Mouse (Mus musculus) neutrophil, adult 5-6 weeks (primary cell): ENCODE measurements around the gene Rpl34. TPM values are rescaled to one million over a fixed set of nuclear protein-coding genes. Genes with fewer than 3 reads are reported as not detected.

Experiments
- ATAC-seq: fragments of 151-379, 151-347 bp; 2 replicates; pipeline ENCODE4 v1.8.0; 2017; ENCODE audit warnings: mild to moderate bottlenecking, moderate TSS enrichment; ENCODE audit not compliant: insufficient number of reproducible peaks, poor library complexity, low FRiP score, severe bottlenecking; ENCODE audit errors: extremely low read depth
- total RNA-seq: library from RNA; stranded (forward); fragments of 200-1000 nt; gene quantifications from 2 replicates; pipeline ENCODE4 v1.2.3, GENCODE M21; 2017

The Rpl34 gene
- 1,485 and 1,678 TPM in 2 replicates for total RNA-seq

- ATAC-seq = peak; percentile 98
Observed at GRCm38 (mm10) chr3:130730189-130730653, at the start of gene Rpl34. Gene Rpl34 (minus strand): TSS chr3:130730398.

DNA sequence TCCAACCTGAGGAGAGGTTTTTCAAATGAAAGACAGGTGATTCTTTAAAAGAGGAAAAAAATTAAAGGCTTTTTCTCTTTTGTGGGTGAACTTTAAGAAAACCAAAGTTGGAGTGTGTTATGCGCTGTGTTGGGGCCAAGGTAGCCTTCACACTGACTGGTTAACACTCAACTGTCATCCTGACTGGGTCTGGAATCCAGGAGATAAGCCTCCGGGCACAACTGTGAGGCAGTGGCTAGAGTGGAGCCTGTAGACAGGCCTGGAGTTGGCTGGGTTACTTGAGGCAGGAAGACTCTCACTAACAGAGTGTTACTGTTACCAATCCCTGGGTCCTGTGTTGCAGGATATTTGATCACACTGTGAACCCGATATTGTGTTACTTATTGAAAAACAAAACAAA, 38.0 kb upstream of the Rpl34 start:
- no peak for ATAC-seq

DNA sequence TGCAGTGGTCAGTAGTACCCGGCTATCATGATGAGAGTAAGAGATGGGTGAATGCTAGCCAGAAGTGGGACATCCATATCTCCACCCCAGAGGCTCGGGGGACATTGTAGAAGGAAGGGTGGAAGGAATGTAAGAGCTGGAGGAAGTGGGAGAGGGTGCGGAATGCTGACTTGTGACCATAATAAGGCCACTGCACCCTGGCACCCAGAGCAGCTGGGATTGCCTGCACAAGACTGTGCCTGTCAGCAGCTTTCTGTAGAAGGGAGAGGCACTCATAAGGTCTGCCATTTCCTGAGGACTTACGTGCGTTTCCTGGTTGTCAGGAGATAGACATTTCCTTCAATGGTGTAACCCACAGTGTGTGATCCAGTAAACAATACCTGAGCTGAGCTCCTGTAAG, 33.9 kb upstream of the Rpl34 start:
- no peak for ATAC-seq

GRCm38 (mm10) chr3:130760711-130761435, 30.7 kb upstream of the Rpl34 start:
- peak; percentile 60; the same call in 1 of the 2 replicates for ATAC-seq

GRCm38 (mm10) chr3:130758157-130758841, 28.1 kb upstream of the Rpl34 start:
- ATAC-seq = no peak

GRCm38 (mm10) chr3:130757117-130757852, 27.1 kb upstream of the Rpl34 start:
- no peak for ATAC-seq

- ATAC-seq = no peak
Observed at GRCm38 (mm10) chr3:130749206-130749605, 19.0 kb upstream of the Rpl34 start.

DNA sequence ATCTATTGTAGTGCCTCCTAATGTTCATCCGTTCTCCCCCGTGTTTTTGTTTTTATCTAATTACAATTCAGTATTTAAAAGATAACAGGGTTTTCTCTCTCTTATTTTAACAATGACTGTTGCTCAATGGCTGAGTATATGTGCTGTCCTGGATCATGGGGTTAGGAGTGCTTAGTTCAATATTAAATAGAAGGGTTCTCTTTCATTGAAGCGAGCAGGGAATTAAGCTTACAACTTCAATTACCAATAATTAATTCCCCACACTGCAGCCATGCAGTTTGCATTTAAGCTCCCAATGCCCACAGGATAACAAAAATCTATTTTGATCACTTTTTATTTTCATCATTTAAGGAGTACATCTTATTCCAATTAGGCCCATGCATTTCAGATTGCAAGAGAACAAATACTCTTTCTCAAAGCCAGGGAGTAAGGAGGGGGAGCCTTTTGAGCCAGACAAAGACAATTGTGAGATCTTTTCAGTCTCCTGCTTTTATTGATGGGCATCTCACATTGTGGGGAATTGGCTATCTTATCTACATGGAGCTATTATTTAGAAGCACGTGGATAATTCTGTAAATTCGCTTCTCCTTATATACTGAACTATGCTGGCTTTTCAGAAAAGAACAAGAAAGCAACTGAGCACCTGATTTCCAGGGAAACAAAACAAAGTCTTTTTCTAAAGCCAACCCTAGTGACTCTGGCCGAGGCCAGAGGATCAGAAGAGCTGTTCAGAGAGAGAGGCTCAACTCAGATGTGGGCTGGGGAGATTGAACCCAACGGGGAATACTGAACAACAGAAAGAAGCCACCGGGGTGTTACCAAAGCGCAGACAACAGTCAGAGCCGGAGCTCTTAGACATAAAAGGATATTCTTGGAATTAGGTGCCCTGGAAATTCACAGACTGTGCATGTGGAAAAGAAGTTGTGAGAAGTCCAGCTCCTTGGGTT, 16.7 kb upstream of the Rpl34 start:
- ATAC-seq = no peak

GRCm38 (mm10) chr3:130737652-130738361, 7.6 kb upstream of the Rpl34 start:
- ATAC-seq = no peak

DNA sequence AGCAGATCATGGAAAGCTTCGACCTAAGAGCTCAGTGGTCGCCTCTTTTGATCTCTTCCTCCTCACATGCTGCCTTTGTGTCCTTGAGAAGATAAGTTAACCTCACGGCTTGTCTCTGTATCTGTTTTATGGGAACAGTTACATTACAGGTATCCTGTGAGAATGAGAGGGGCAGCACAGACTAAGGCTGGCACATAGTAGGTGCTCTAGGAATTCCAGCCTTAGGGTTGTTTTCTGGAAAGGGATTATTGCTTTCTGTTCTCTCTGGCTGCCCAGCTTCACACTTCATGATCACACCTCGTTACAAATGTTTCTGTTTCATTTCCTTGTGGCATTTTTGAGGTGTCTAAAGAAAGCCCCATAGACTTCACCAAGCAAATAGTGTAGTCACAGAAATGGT, 6.6 kb upstream of the Rpl34 start:
- no peak for ATAC-seq

GRCm38 (mm10) chr3:130729472-130730188, 568 bp downstream of the Rpl34 start:
- ATAC-seq = no peak

DNA sequence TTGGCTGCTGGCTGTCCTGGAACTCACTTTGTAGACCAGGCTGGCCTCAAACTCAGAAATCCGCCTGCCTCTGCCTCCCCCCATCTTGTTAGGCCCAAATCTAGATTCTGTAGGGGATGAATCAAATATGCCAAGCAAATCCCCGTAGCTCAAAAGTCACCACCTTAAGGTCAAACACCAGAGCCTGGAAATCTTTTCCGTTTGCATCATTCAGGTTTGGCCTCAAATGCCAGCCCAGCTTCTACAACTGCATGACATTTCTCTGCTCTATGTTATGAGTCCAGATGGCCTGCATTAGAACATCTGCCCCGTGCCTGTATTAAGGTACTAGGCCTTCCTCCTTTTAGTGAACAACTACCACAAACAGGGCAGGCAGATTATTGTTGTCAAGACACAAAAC, 2.5 kb downstream of the Rpl34 start:
- ATAC-seq = no peak

DNA sequence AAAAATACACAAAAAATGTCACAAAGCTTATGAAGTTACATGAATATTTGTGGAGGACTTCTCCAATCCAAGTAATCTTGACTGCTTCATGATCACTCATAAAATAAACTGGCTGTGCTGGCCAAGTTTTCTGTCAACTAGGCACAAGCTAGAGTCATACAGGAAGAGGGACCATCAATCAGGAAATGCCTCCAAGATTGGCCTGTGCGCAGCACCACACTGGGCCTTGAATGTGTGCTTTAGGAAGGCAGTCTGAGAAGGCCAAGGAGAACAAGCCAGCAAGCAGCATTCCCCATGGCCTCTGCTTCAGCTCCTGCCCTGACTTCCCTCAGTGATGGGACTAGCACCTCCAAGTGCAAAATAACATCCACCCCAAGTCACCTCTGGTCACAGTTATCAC, 3.2 kb downstream of the Rpl34 start:
- no peak for ATAC-seq

DNA sequence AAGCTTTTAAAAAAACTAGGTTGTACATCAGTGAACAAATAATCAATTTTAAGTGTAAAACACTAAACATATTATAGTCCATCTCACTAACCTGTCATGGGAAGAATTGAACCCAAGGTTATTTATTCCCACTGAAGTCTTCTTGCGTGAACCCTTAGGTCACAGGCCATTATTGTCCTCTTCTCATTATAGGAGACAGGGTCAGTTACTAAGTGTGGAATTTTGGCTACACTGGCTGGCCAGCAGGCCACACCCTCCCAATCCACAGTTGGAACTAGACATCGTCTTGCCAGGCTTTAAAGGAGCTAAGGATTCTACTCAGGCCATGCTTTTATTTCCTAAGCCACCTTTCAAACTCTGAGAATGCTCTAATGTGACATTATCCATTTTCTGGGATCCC, 4.5 kb downstream of the Rpl34 start:
- ATAC-seq = no peak

- no peak for ATAC-seq
Observed at GRCm38 (mm10) chr3:130722733-130723478, 7.3 kb downstream of the Rpl34 start.

DNA sequence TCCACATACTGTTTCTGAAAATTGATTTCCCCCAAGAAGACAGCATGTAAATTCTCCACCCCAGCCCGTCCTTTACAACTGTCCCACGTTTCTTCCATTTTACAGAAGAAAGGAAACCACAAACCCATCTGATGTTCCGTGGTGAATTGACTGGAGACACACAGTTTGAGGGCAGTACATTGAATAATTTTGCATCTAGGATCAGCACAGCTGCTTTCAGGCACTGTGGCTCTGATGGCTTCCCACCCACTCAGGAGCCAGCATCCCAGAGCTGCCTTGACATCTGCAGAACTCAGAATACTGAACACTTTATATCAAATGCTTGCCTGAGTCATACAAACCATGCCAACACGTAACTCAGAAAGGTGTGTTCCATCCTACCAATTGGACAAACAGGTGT, 10.0 kb downstream of the Rpl34 start:
- no peak for ATAC-seq

GRCm38 (mm10) chr3:130718871-130719270, 11.3 kb downstream of the Rpl34 start:
- no peak for ATAC-seq
